Mouse (Mus musculus) heart, embryonic 11.5 days (tissue): ENCODE measurements around the gene Gm10135. TPM values are rescaled to one million over a fixed set of nuclear protein-coding genes. Genes with fewer than 3 reads are reported as not detected.

Experiments used
- ATAC-seq: fragments of 200-750 bp; cut with Nextera tagmentation; replicated peaks from 2 replicates; pipeline ENCODE4 v1.8.0; 2017; ENCODE audit warnings: moderate library complexity; ENCODE audit not compliant: insufficient number of reproducible peaks, low FRiP score, low TSS enrichment
- H3K27ac ChIP-seq: fragments of 300-500 bp; sonication (generic); 2 replicates; pipeline ENCODE4 v1.5.1; 2014; ENCODE audit warnings: mild to moderate bottlenecking, low read depth, low read length
- H3K27me3 ChIP-seq: fragments of 300-500 bp; sonication (generic); 2 replicates; pipeline ENCODE4 v1.6.1; 2014; ENCODE audit warnings: mild to moderate bottlenecking, low read length, mixed read lengths; ENCODE audit not compliant: control insufficient read depth, insufficient read depth
- H3K36me3 ChIP-seq: fragments of 300-500 bp; sonication (generic); 2 replicates; pipeline ENCODE4 v1.6.1; 2014; ENCODE audit warnings: mild to moderate bottlenecking, low read length, moderate library complexity, mixed read lengths; ENCODE audit not compliant: control insufficient read depth, insufficient read depth
- H3K4me1 ChIP-seq: fragments of 300-500 bp; sonication (generic); 2 replicates; pipeline ENCODE4 v1.6.1; 2014; ENCODE audit warnings: low read length; ENCODE audit not compliant: control insufficient read depth, insufficient read depth
- H3K4me2 ChIP-seq: fragments of 300-500 bp; sonication (generic); 2 replicates; pipeline ENCODE4 v1.6.1; 2014; ENCODE audit warnings: mild to moderate bottlenecking, moderate library complexity
- H3K4me3 ChIP-seq: fragments of 300-500 bp; sonication (generic); 2 replicates; pipeline ENCODE4 v1.5.1; 2014; ENCODE audit warnings: low read depth, low read length
- H3K9ac ChIP-seq: fragments of 300-500 bp; sonication (generic); 2 replicates; pipeline ENCODE4 v1.6.1; 2014; ENCODE audit warnings: mild to moderate bottlenecking, low read depth, low read length, moderate library complexity
- H3K9me3 ChIP-seq: fragments of 300-500 bp; sonication (generic); replicated peaks from 2 replicates; pipeline ENCODE4 v1.6.1; 2016; ENCODE audit warnings: low read length; ENCODE audit not compliant: control insufficient read depth
- WGBS: fragments of 180-500 bp; shearing (Covaris S2); extraction: QIAGEN DNeasy Blood & Tissue Kit; methylation state at CpG from one replicate; pipeline ENCODE4 v1.1.7; 2014; ENCODE audit not compliant: insufficient replicate concordance; 5-methylcytosine and 5-hydroxymethylcytosine counted together
- polyA plus RNA-seq: library from polyadenylated mRNA; unstranded; fragments of >200 nt; fragmentation: Nextera tagmentation; extraction: Ambion mirVana; gene quantifications from 2 replicates; pipeline ENCODE4 v1.2.1, GENCODE M21; 2014

The Gm10135 gene
- polyA plus RNA-seq, 1 experiment from 2014 or later: not detected

GRCm38 (mm10) chr5:72920416-72920815 lies 54.1 kb downstream of the Gm10135 start:
- Histone ChIP-seq H3K36me3 (no peaks in the 10 kb centered on the region), H3K4me3 (no peak overlapping the region), H3K4me1 (peaks cover 27% of the 10 kb centered on the region), H3K27me3 (no peaks in the 10 kb centered on the region), H3K4me2 (no peak overlapping the region), H3K9ac (no peak overlapping the region), H3K27ac (no peak overlapping the region), H3K9me3 (no peaks in the 10 kb centered on the region)
- WGBS: 96% methylated on average over 4 of the region's 4 CpGs
- no peak for ATAC-seq

DNA sequence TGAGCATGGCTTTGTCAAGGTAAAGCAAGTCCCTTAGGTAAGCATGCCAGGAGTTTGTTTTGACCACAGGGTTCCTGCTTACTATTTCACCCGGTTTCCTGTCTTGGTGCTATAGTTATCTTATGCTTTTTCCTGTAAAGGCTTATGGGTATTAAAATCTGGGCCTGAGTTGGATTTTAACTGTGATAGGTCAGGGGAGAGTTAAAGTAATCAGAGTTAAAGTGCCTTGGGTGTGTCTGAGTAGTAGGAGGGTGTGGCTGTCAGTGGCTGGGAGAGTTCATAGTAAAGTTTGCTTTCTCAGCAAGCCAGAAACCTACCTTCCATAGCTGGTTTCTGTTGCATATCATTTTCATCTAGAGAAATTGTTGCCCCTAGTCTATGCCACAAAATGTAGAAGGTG lies 57.7 kb downstream of the Gm10135 start:
- no peak for ATAC-seq
- H3K4me2 ChIP-seq: peak overlapping the region; percentile 74
- no peaks in the 10 kb centered on the region for H3K9me3 ChIP-seq
- 39% methylated on average over 1 of the region's 1 CpGs for WGBS
- peaks cover 18% of the 10 kb centered on the region for H3K4me1 ChIP-seq
- H3K9ac ChIP-seq: no peak overlapping the region
- H3K27ac ChIP-seq: no peak overlapping the region
- H3K36me3 ChIP-seq: no peaks in the 10 kb centered on the region
- peak overlapping the region; percentile 99; the same call in 1 of the 2 replicates for H3K4me3 ChIP-seq
- no peaks in the 10 kb centered on the region for H3K27me3 ChIP-seq

- no peak for ATAC-seq
- peak overlapping the region; percentile 99 for H3K4me3 ChIP-seq
- peak overlapping the region; percentile 100 for H3K9ac ChIP-seq
- H3K27me3 ChIP-seq: no peaks in the 10 kb centered on the region
- 24% methylated on average over 4 of the region's 4 CpGs for WGBS
- no peaks in the 10 kb centered on the region for H3K9me3 ChIP-seq
- H3K4me1 ChIP-seq: peaks cover 18% of the 10 kb centered on the region
- no peaks in the 10 kb centered on the region for H3K36me3 ChIP-seq
- peak overlapping the region; percentile 74 for H3K4me2 ChIP-seq
- H3K27ac ChIP-seq: peak overlapping the region; percentile 32; the same call in 1 of the 2 replicates
Measured at GRCm38 (mm10) chr5:72916048-72916447, 58.5 kb downstream of the Gm10135 start.

Other genes starting within 250 kb of the Gm10135 start
- 0.04 TPM in 1 of 2 replicates, not detected in the other for gene Txk, start 221.9 kb downstream of the Gm10135 start, polyA plus RNA-seq
- gene Tec, start 106.2 kb downstream of the Gm10135 start, polyA plus RNA-seq: 11.9 and 14.5 TPM in 2 replicates
- 23.1 and 25.2 TPM in 2 replicates for gene Slain2, start 60.4 kb downstream of the Gm10135 start, polyA plus RNA-seq
- gene Slc10a4, start 32.2 kb upstream of the Gm10135 start, polyA plus RNA-seq: 0.43 and 0.72 TPM in 2 replicates